Mouse (Mus musculus): Measurements from ENCODE around the gene Tfb2m. TPM values are rescaled to one million over a fixed set of nuclear protein-coding genes. Genes with fewer than 3 reads are reported as not detected.

Gene Tfb2m
- polyA plus RNA-seq, 1 experiment: 23.5 TPM

DNA sequence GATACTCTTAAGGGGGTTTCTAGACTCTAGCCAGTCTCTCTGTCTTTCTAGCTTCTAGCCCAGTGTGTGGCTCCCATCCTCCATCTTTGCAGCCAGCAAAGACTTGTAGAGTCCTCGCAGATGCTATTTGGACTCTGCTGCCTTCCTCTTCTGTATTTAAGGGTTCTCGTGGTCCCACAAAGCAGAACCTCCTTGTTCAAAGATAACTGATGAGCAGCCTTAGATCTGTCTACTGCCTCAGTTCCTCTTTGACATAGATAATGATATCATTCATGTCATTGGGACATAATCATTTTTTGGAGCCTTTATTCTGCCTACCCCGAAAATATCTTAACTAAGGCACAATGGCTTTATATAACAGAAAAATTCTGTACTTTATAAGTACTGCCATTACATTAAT lies 37.0 kb upstream of the Tfb2m start:
- WGBS: 94% methylated on average over 3 of the region's 3 CpGs
- DNase-seq: no peak
- TF ChIP-seq POLR2A (IDR thresholded peaks at IDR 0.05; ENCODE audit: borderline replicate concordance, insufficient read depth, low read length) (no peak), CTCF (IDR thresholded peaks at IDR 0.05; ENCODE audit: borderline replicate concordance, insufficient read depth, low read depth, low read length) (no peak)
- H3K4me3 ChIP-seq (replicated peaks; ENCODE audit: insufficient read depth, low read depth, low read length): no peak overlapping the region
- peaks cover 16% of the 10 kb centered on the region for H3K4me1 ChIP-seq (ENCODE audit: control insufficient read depth, insufficient read depth, low read length)
- H3K27ac ChIP-seq (ENCODE audit: insufficient read depth, low read length): no peak overlapping the region
- H3K27me3 ChIP-seq (ENCODE audit: control insufficient read depth, insufficient read depth, low read length): no peaks in the 10 kb centered on the region

DNA sequence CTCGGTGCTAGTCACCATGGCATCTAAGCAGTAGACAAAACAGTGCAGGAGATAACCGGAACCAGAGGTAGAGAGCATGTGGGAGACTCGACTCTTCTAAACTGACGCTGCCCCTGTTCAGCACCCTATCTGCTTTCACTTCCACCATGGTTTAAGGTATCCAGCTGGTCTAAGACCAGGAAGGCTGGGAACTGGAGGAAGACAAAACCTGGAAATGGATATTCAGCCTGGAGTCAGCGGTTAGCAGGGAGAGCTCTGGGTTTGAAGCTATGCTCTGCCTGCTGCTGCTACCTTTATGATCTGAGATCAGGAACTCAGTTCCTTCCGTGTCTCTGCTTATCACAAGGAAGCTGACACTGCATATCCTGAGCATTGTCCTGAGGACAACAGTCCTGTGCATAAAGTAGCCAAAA lies 36.0 kb upstream of the Tfb2m start:
- 58% methylated on average over 6 of the region's 6 CpGs for WGBS
- no peak for TF ChIP-seq CTCF (IDR thresholded peaks at IDR 0.05; ENCODE audit: borderline replicate concordance, insufficient read depth, low read depth, low read length)
- no peak for TF ChIP-seq POLR2A (IDR thresholded peaks at IDR 0.05; ENCODE audit: borderline replicate concordance, insufficient read depth, low read length)
- Histone ChIP-seq H3K27ac (ENCODE audit: insufficient read depth, low read length) (no peak overlapping the region), H3K4me1 (ENCODE audit: control insufficient read depth, insufficient read depth, low read length) (peaks cover 10% of the 10 kb centered on the region), H3K4me3 (replicated peaks; ENCODE audit: insufficient read depth, low read depth, low read length) (no peak overlapping the region), H3K27me3 (ENCODE audit: control insufficient read depth, insufficient read depth, low read length) (no peaks in the 10 kb centered on the region)
- DNase-seq: no peak

DNA sequence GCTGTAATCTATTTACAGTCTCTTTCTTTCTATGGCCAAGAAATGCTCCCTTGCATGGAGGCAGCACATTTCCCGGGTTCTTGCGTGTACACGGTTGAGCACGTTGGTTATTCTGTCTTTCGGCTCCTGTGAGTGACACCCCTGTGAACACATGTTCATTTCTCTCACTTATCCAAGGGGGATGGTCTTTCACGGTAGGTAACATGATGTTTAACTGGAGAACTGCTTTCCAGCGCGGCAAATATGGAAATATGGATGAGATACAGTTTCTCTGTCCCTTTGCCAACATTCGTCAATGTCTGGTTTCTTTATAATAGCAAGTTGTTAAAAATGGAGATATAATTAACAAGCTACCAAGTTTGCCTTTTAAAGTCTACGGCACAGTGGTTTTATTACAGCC lies 35.4 kb upstream of the Tfb2m start:
- H3K27ac ChIP-seq (ENCODE audit: insufficient read depth, low read length): no peak overlapping the region
- TF ChIP-seq CTCF (IDR thresholded peaks at IDR 0.05; ENCODE audit: borderline replicate concordance, insufficient read depth, low read depth, low read length): no peak
- TF ChIP-seq POLR2A (IDR thresholded peaks at IDR 0.05; ENCODE audit: borderline replicate concordance, insufficient read depth, low read length): no peak
- WGBS: 61% methylated on average over 10 of the region's 10 CpGs
- no peak overlapping the region for H3K4me3 ChIP-seq (replicated peaks; ENCODE audit: insufficient read depth, low read depth, low read length)
- H3K27me3 ChIP-seq (ENCODE audit: control insufficient read depth, insufficient read depth, low read length): no peaks in the 10 kb centered on the region
- peaks cover 6% of the 10 kb centered on the region for H3K4me1 ChIP-seq (ENCODE audit: control insufficient read depth, insufficient read depth, low read length)
- no peak for DNase-seq

DNA sequence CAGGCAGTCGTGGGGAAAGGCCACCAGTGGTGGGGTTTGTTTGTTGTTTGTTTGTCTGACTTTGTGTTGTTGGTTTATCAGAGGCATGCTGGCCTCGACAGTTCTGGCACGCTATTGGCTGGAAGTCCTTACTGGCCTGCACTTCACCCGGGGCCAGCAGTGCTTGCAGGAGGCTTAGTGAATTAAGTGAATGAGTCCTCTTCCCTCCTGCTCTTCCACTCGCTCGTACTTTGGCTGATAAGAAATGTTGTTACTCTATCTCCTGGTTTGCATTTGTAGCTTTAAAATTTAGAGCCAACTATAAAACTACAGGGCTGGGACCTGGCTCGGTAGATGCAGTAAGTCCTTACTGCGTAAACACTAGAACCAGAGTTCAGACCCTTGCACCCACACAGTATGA lies 34.1 kb upstream of the Tfb2m start:
- TF ChIP-seq CTCF (IDR thresholded peaks at IDR 0.05; ENCODE audit: borderline replicate concordance, insufficient read depth, low read depth, low read length): no peak
- TF ChIP-seq POLR2A (IDR thresholded peaks at IDR 0.05; ENCODE audit: borderline replicate concordance, insufficient read depth, low read length): no peak
- 66% methylated on average over 8 of the region's 8 CpGs for WGBS
- Histone ChIP-seq H3K4me3 (replicated peaks; ENCODE audit: insufficient read depth, low read depth, low read length) (no peak overlapping the region), H3K4me1 (ENCODE audit: control insufficient read depth, insufficient read depth, low read length) (peaks cover 2% of the 10 kb centered on the region), H3K27ac (ENCODE audit: insufficient read depth, low read length) (no peak overlapping the region), H3K27me3 (ENCODE audit: control insufficient read depth, insufficient read depth, low read length) (no peaks in the 10 kb centered on the region)
- DNase-seq: no peak

DNA sequence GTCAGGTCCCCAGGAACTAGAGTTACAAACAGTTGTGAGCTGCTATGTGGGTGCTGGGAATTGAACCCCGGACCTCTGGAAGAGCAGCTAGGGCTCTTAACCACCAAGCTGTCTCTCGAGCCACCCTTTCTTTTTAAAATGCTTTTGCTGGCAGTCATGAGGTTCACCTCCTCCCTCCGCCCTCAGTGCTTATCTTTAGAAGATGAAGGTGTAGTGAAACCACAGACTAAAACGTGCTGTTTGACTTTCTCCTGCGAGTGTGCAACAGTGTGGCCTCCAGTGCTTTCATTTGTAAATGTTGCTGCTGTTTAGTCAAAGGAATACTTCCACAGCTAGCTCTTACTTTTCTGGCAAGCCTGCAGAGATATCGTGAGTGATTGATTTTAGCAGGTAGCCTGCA lies 32.6 kb upstream of the Tfb2m start:
- Histone ChIP-seq H3K27ac (ENCODE audit: insufficient read depth, low read length) (no peak overlapping the region), H3K4me3 (replicated peaks; ENCODE audit: insufficient read depth, low read depth, low read length) (no peak overlapping the region), H3K27me3 (ENCODE audit: control insufficient read depth, insufficient read depth, low read length) (no peaks in the 10 kb centered on the region), H3K4me1 (ENCODE audit: control insufficient read depth, insufficient read depth, low read length) (peaks cover 2% of the 10 kb centered on the region)
- WGBS: 79% methylated on average over 6 of the region's 6 CpGs
- DNase-seq: no peak
- no peak for TF ChIP-seq CTCF (IDR thresholded peaks at IDR 0.05; ENCODE audit: borderline replicate concordance, insufficient read depth, low read depth, low read length)
- TF ChIP-seq POLR2A (IDR thresholded peaks at IDR 0.05; ENCODE audit: borderline replicate concordance, insufficient read depth, low read length): no peak

DNA sequence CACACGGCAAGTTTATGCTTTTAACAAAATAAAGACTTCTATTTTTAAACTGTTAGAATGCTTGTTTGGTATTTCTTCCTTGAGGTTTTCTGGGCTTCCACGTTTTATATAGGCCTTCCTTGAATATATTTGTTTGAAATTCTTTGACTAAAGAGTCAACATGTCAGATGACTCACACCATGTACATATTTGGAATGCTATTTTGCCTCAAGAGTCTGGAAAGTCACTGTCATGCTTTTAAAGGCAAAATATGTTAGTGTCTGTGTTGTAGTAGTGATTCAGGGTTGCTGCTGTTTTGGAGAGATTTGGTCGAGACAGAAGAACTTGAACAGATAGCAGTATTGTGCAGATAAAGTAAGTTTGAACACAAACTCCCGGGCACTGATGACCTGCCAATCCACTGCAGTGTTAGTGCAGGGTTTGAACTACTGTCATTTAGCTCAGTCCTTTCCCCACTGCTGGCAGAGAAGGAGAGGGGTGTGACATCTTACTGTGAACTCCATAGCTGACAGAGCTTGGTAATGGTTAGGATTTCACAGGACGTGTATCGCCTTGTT lies 27.7 kb upstream of the Tfb2m start:
- no peak for TF ChIP-seq CTCF (IDR thresholded peaks at IDR 0.05; ENCODE audit: borderline replicate concordance, insufficient read depth, low read depth, low read length)
- TF ChIP-seq POLR2A (IDR thresholded peaks at IDR 0.05; ENCODE audit: borderline replicate concordance, insufficient read depth, low read length): no peak
- Histone ChIP-seq H3K27ac (ENCODE audit: insufficient read depth, low read length) (no peak overlapping the region), H3K4me1 (ENCODE audit: control insufficient read depth, insufficient read depth, low read length) (peaks cover 5% of the 10 kb centered on the region; the same call in 1 of the 2 replicates), H3K27me3 (ENCODE audit: control insufficient read depth, insufficient read depth, low read length) (no peaks in the 10 kb centered on the region), H3K4me3 (replicated peaks; ENCODE audit: insufficient read depth, low read depth, low read length) (no peak overlapping the region)
- 83% methylated on average over 6 of the region's 6 CpGs for WGBS
- DNase-seq: no peak

DNA sequence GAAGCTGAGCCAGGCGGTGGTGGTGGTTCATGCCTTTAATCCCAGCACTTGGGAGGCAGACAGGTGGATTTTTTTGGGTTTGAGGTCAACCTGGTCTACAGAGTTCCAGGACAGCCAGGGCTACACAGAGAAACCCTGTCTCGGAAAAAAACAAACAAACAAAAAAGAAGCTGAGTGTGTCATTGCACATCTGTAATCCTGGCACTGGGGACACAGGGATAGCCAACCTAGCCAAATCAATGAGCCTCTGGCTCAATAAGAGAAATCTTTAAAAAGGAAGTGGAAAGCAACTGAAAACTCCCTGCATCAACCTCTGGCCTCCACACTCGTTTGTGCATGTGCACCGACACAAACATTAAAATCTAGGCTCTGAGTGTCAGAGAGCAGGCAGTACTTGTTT lies 25.6 kb upstream of the Tfb2m start:
- no peak overlapping the region for H3K27ac ChIP-seq (ENCODE audit: insufficient read depth, low read length)
- H3K4me3 ChIP-seq (replicated peaks; ENCODE audit: insufficient read depth, low read depth, low read length): no peak overlapping the region
- no peaks in the 10 kb centered on the region for H3K27me3 ChIP-seq (ENCODE audit: control insufficient read depth, insufficient read depth, low read length)
- H3K4me1 ChIP-seq (ENCODE audit: control insufficient read depth, insufficient read depth, low read length): peaks cover 13% of the 10 kb centered on the region
- no peak for TF ChIP-seq POLR2A (IDR thresholded peaks at IDR 0.05; ENCODE audit: borderline replicate concordance, insufficient read depth, low read length)
- no peak for TF ChIP-seq CTCF (IDR thresholded peaks at IDR 0.05; ENCODE audit: borderline replicate concordance, insufficient read depth, low read depth, low read length)
- no peak for DNase-seq
- 89% methylated on average over 4 of the region's 4 CpGs for WGBS

DNA sequence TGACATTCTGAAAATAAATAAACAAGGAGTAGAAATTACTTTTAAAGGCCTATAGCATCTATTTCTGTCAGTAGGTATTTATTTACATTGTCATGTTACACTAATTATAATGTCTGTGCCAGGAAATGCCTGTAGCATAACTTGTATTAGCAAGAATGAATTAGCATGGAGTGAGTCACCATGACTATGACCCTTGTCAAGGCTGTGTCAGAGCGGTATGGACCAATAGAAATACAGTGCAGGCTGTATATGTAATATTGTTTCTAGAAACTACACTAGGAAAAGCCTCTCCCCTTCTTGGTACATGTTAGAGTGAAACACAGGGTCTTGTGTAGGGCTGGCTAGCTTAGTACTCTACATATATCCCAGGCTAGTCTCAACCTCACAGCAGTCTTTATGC lies 24.4 kb upstream of the Tfb2m start:
- H3K4me3 ChIP-seq (replicated peaks; ENCODE audit: insufficient read depth, low read depth, low read length): no peak overlapping the region
- no peak overlapping the region for H3K27ac ChIP-seq (ENCODE audit: insufficient read depth, low read length)
- WGBS: 94% methylated on average over 1 of the region's 1 CpGs
- no peak for DNase-seq
- TF ChIP-seq CTCF (IDR thresholded peaks at IDR 0.05; ENCODE audit: borderline replicate concordance, insufficient read depth, low read depth, low read length) (no peak), POLR2A (IDR thresholded peaks at IDR 0.05; ENCODE audit: borderline replicate concordance, insufficient read depth, low read length) (no peak)
- H3K4me1 ChIP-seq (ENCODE audit: control insufficient read depth, insufficient read depth, low read length): peaks cover 13% of the 10 kb centered on the region
- H3K27me3 ChIP-seq (ENCODE audit: control insufficient read depth, insufficient read depth, low read length): no peaks in the 10 kb centered on the region
